Mouse (Mus musculus) heart, postnatal 0 days (tissue): ENCODE measurements around the gene Pramel1. TPM values are rescaled to one million over a fixed set of nuclear protein-coding genes. Genes with fewer than 3 reads are reported as not detected.
A peak's percentile ranks its signal among the peaks of the same experiment; 100 is the strongest.

Source experiments
- ATAC-seq: fragments of 200-750 bp; cut with Nextera tagmentation; 2 replicates; pipeline ENCODE4 v1.8.0; 2017; ENCODE audit warnings: low read depth, moderate number of reproducible peaks, moderate library complexity; ENCODE audit not compliant: insufficient read depth
- DNase-seq: peaks from one replicate; pipeline ENCODE4 v3.0.0-alpha.2; 2016; ENCODE audit warnings: low spot score
- H3K27ac ChIP-seq: fragments of 300-500 bp; sonication (generic); 2 replicates; pipeline ENCODE4 v1.5.1; 2014; ENCODE audit warnings: low read depth, mild to moderate bottlenecking
- H3K27me3 ChIP-seq: fragments of 300-500 bp; sonication (generic); 2 replicates; pipeline ENCODE4 v1.6.1; 2014; ENCODE audit warnings: low read length, mixed read lengths; ENCODE audit not compliant: control insufficient read depth, insufficient read depth
- H3K36me3 ChIP-seq: fragments of 300-500 bp; sonication (generic); replicated peaks from 2 replicates; pipeline ENCODE4 v1.6.1; 2014; ENCODE audit warnings: low read length, mixed read lengths; ENCODE audit not compliant: control insufficient read depth, insufficient read depth
- H3K4me1 ChIP-seq: fragments of 300-500 bp; sonication (generic); 2 replicates; pipeline ENCODE4 v1.6.1; 2014; ENCODE audit warnings: antibody characterized with exemption; ENCODE audit not compliant: control insufficient read depth, insufficient read depth
- H3K4me2 ChIP-seq: fragments of 300-500 bp; sonication (generic); 2 replicates; pipeline ENCODE4 v1.6.1; 2014; ENCODE audit warnings: low read depth, mild to moderate bottlenecking, low read length, moderate library complexity
- H3K4me3 ChIP-seq: fragments of 300-500 bp; sonication (generic); 2 replicates; pipeline ENCODE4 v1.5.1; 2014; ENCODE audit warnings: low read depth, low read length
- H3K9ac ChIP-seq: fragments of 300-500 bp; sonication (generic); replicated peaks from 2 replicates; pipeline ENCODE4 v1.6.1; 2014; ENCODE audit warnings: low read depth, low read length, mixed read lengths
- H3K9me3 ChIP-seq: fragments of 300-500 bp; sonication (generic); replicated peaks from 2 replicates; pipeline ENCODE4 v1.6.1; 2016; ENCODE audit warnings: low read length; ENCODE audit not compliant: control insufficient read depth
- CTCF ChIP-seq: IDR thresholded peaks from 2 replicates; pipeline ENCODE4 v1.5.1; 2016; ENCODE audit warnings: antibody characterized with exemption, control low read depth, low read depth
- EP300 ChIP-seq: IDR thresholded peaks from 2 replicates; pipeline ENCODE4 v1.6.1; 2016; ENCODE audit warnings: antibody characterized with exemption, low read depth
- WGBS: fragments of 180-500 bp; shearing (Covaris S2); extraction: QIAGEN DNeasy Blood & Tissue Kit; methylation state at CpG from one replicate; pipeline ENCODE4 v1.1.7; 2014; 5-methylcytosine and 5-hydroxymethylcytosine counted together
- polyA plus RNA-seq: library from polyadenylated mRNA; unstranded; fragments of >200 nt; fragmentation: Nextera tagmentation; extraction: Ambion mirVana; gene quantifications from 2 replicates; pipeline ENCODE4 v1.2.1, GENCODE M21; 2015
- total RNA-seq: library from RNA; depleted of rRNA; stranded (reverse); fragments of >200 nt; gene quantifications from 2 replicates; pipeline ENCODE4 v1.2.3, GENCODE M21; 2014; ENCODE audit warnings: low replicate concordance

The Pramel1 gene
- total and polyA plus RNA-seq, 2 experiments from 2014 or later, result not detected

DNA sequence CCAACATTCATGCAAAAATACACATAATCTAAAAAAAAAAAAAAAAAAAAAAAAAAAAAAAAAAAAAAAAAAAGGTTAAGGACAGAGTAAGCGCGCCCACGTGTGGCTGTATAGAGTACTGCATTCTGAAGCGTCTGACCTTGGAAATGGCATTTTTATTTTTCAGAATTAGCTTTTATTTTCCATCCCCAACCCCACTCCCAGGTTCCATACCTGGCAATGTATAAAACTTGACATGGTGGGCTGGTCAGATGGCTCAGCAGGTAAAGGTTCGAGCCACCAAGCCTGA is 13.6 kb upstream of the Pramel1 start:
- ATAC-seq, result no peak
- TF ChIP-seq CTCF (peak; percentile 66), EP300 (no peak)
- WGBS, result under 1% methylated on average over 5 of the region's 5 CpGs
- Histone ChIP-seq H3K9ac (no peak overlapping the region), H3K27ac (no peak overlapping the region), H3K4me2 (no peak overlapping the region), H3K27me3 (peaks cover 17% of the 10 kb centered on the region; the same call in 1 of the 2 replicates), H3K4me3 (no peak overlapping the region), H3K4me1 (no peaks in the 10 kb centered on the region), H3K36me3 (no peaks in the 10 kb centered on the region), H3K9me3 (no peaks in the 10 kb centered on the region)
- DNase-seq, result peak; percentile 14

GRCm38 (mm10) chr4:143382163-143382562 is 12.1 kb upstream of the Pramel1 start:
- TF ChIP-seq EP300 (no peak), CTCF (no peak)
- peaks cover 17% of the 10 kb centered on the region; the same call in 1 of the 2 replicates for H3K27me3 ChIP-seq
- no peak overlapping the region for H3K27ac ChIP-seq
- H3K4me3 ChIP-seq, result no peak overlapping the region
- no peaks in the 10 kb centered on the region for H3K4me1 ChIP-seq
- ATAC-seq (no peak), DNase-seq (no peak)
- H3K9ac ChIP-seq, result no peak overlapping the region
- H3K9me3 ChIP-seq, result no peaks in the 10 kb centered on the region
- H3K4me2 ChIP-seq, result no peak overlapping the region
- 62% methylated on average over 3 of the region's 3 CpGs for WGBS
- no peaks in the 10 kb centered on the region for H3K36me3 ChIP-seq

GRCm38 (mm10) chr4:143383646-143384045 is 10.6 kb upstream of the Pramel1 start:
- DNase-seq, result no peak
- WGBS, result 37% methylated on average over 4 of the region's 4 CpGs

GRCm38 (mm10) chr4:143388955-143389702 is 5.1 kb upstream of the Pramel1 start:
- Histone ChIP-seq H3K27me3 (no peaks in the 10 kb centered on the region), H3K4me2 (peak overlapping the region; percentile 63), H3K9ac (no peak overlapping the region; the same call in 1 of the 2 replicates), H3K4me3 (peak overlapping the region; percentile 39), H3K4me1 (no peaks in the 10 kb centered on the region), H3K27ac (no peak overlapping the region), H3K9me3 (no peaks in the 10 kb centered on the region), H3K36me3 (no peaks in the 10 kb centered on the region)
- DNase-seq (peak; percentile 36), ATAC-seq (peak; percentile 85)
- TF ChIP-seq EP300 (no peak), CTCF (peak; percentile 28)
- 8% methylated on average over 32 of the region's 43 CpGs for WGBS

More at GRCm38 (mm10) chr4:143383646-143384045, 10.6 kb upstream of the Pramel1 start:
- peaks cover 17% of the 10 kb centered on the region; the same call in 1 of the 2 replicates for H3K27me3 ChIP-seq
- no peak overlapping the region for H3K4me2 ChIP-seq
- H3K4me3 ChIP-seq, result no peak overlapping the region
- no peak overlapping the region for H3K9ac ChIP-seq
- TF ChIP-seq CTCF, result peak; percentile 25
- no peak for TF ChIP-seq EP300
- H3K36me3 ChIP-seq, result no peaks in the 10 kb centered on the region
- H3K4me1 ChIP-seq, result no peaks in the 10 kb centered on the region
- no peaks in the 10 kb centered on the region for H3K9me3 ChIP-seq
- no peak for ATAC-seq
- H3K27ac ChIP-seq, result no peak overlapping the region

- TF ChIP-seq CTCF, result no peak
- TF ChIP-seq EP300, result no peak
- Histone ChIP-seq H3K9me3 (0 out of 2 replicates have a peak, but pooled peaks cover 3% of the 10 kb centered on the region), H3K9ac (peak overlapping the region; percentile 55; the same call in 1 of the 2 replicates), H3K36me3 (peaks cover 20% of the 10 kb centered on the region; the same call in 1 of the 2 replicates), H3K4me3 (peak overlapping the region; percentile 69), H3K4me1 (0 out of 2 replicates have a peak, but pooled peaks cover 4% of the 10 kb centered on the region), H3K4me2 (peak overlapping the region; percentile 75), H3K27ac (peak overlapping the region; percentile 82; the same call in 1 of the 2 replicates), H3K27me3 (no peaks in the 10 kb centered on the region)
- 59% methylated on average over 5 of the region's 5 CpGs for WGBS
- DNase-seq (peak; percentile 9), ATAC-seq (no peak)
These were observed 17.5 kb downstream of the Pramel1 start for GRCm38 (mm10) chr4:143411566-143412218.
